Mouse (Mus musculus) limb, embryonic 13.5 days (tissue): ENCODE measurements at regions not wholly inside any gene's neighbourhood (a gene's known extent, or its start where the extent isn't known, plus 50 kb on each side); places are given as distances from the start of the nearest gene placed in this dataset.

Experiments used
- ATAC-seq: fragments of 200-750 bp; cut with Nextera tagmentation; 2 replicates; pipeline ENCODE4 v1.8.0; 2017; ENCODE audit warnings: low read depth, moderate number of reproducible peaks, moderate TSS enrichment; ENCODE audit not compliant: low FRiP score
- H3K27ac ChIP-seq: fragments of 300-500 bp; sonication (generic); 2 replicates; pipeline ENCODE4 v1.5.1; 2015; ENCODE audit warnings: inconsistent platforms, mild to moderate bottlenecking, moderate library complexity
- H3K27me3 ChIP-seq: fragments of 300-500 bp; sonication (generic); 2 replicates; pipeline ENCODE4 v1.6.1; 2015; ENCODE audit warnings: mild to moderate bottlenecking, inconsistent platforms
- H3K36me3 ChIP-seq: fragments of 300-500 bp; sonication (generic); 2 replicates; pipeline ENCODE4 v1.6.1; 2015; ENCODE audit warnings: inconsistent platforms, mild to moderate bottlenecking, moderate library complexity
- H3K4me1 ChIP-seq: fragments of 300-500 bp; sonication (generic); 2 replicates; pipeline ENCODE4 v1.6.1; 2015; ENCODE audit warnings: inconsistent platforms
- H3K4me2 ChIP-seq: fragments of 300-500 bp; sonication (generic); replicated peaks from 2 replicates; pipeline ENCODE4 v1.6.1; 2015; ENCODE audit warnings: inconsistent platforms, mild to moderate bottlenecking, moderate library complexity
- H3K4me3 ChIP-seq: fragments of 300-500 bp; sonication (generic); 2 replicates; pipeline ENCODE4 v1.5.1; 2015; ENCODE audit warnings: moderate library complexity, mild to moderate bottlenecking, inconsistent platforms
- H3K9ac ChIP-seq: fragments of 300-500 bp; sonication (generic); 2 replicates; pipeline ENCODE4 v1.6.1; 2015; ENCODE audit warnings: mild to moderate bottlenecking, inconsistent platforms
- H3K9me3 ChIP-seq: fragments of 300-500 bp; sonication (generic); 2 replicates; pipeline ENCODE4 v1.6.1; 2016; ENCODE audit warnings: inconsistent platforms
- WGBS: fragments of 180-500 bp; shearing (Covaris S2); methylation state at CpG from one replicate; pipeline ENCODE4 v1.1.7; 2015; 5-methylcytosine and 5-hydroxymethylcytosine counted together

- H3K4me1 ChIP-seq = no peaks in the 10 kb centered on the region
- no peak overlapping the region for H3K4me2 ChIP-seq
- H3K27ac ChIP-seq = no peak overlapping the region
- no peaks in the 10 kb centered on the region for H3K36me3 ChIP-seq
- no peak overlapping the region for H3K4me3 ChIP-seq
- no peak overlapping the region for H3K9ac ChIP-seq
- no peaks in the 10 kb centered on the region for H3K27me3 ChIP-seq
- H3K9me3 ChIP-seq = no peaks in the 10 kb centered on the region
- no peak for ATAC-seq
Observed at GRCm38 (mm10) chr13:107134125-107134524, 112.2 kb upstream of the Kif2a start.

GRCm38 (mm10) chr13:107126636-107127035, 104.7 kb upstream of the Kif2a start:
- ATAC-seq = no peak
- no peak overlapping the region for H3K27ac ChIP-seq
- no peak overlapping the region for H3K4me3 ChIP-seq
- H3K9me3 ChIP-seq = no peaks in the 10 kb centered on the region
- H3K27me3 ChIP-seq = no peaks in the 10 kb centered on the region
- H3K4me1 ChIP-seq = no peaks in the 10 kb centered on the region
- H3K4me2 ChIP-seq = no peak overlapping the region
- WGBS = 87% methylated on average over 7 of the region's 7 CpGs
- no peak overlapping the region for H3K9ac ChIP-seq
- H3K36me3 ChIP-seq = no peaks in the 10 kb centered on the region

- no peak overlapping the region for H3K9ac ChIP-seq
- no peak overlapping the region for H3K4me3 ChIP-seq
- H3K36me3 ChIP-seq = no peaks in the 10 kb centered on the region
- no peaks in the 10 kb centered on the region for H3K9me3 ChIP-seq
- no peaks in the 10 kb centered on the region for H3K4me1 ChIP-seq
- peak; percentile 48; the same call in 1 of the 2 replicates for ATAC-seq
- no peak overlapping the region for H3K27ac ChIP-seq
- H3K4me2 ChIP-seq = no peak overlapping the region
- no peaks in the 10 kb centered on the region for H3K27me3 ChIP-seq
- 50% methylated on average over 8 of the region's 8 CpGs for WGBS
Observed at GRCm38 (mm10) chr13:107124130-107124668, 102.3 kb upstream of the Kif2a start.

- H3K4me1 ChIP-seq = no peaks in the 10 kb centered on the region
- H3K4me2 ChIP-seq = no peak overlapping the region
- no peaks in the 10 kb centered on the region for H3K36me3 ChIP-seq
- 52% methylated on average over 22 of the region's 22 CpGs for WGBS
- peak; percentile 72; the same call in 1 of the 2 replicates for ATAC-seq
- no peaks in the 10 kb centered on the region for H3K9me3 ChIP-seq
- no peak overlapping the region for H3K27ac ChIP-seq
- no peaks in the 10 kb centered on the region for H3K27me3 ChIP-seq
- no peak overlapping the region for H3K4me3 ChIP-seq
- H3K9ac ChIP-seq = no peak overlapping the region
Observed at GRCm38 (mm10) chr13:107113949-107114690, 92.2 kb upstream of the Kif2a start.

GRCm38 (mm10) chr13:107108045-107108444, 86.1 kb upstream of the Kif2a start:
- Histone ChIP-seq H3K4me1 (no peaks in the 10 kb centered on the region), H3K9me3 (no peaks in the 10 kb centered on the region), H3K9ac (no peak overlapping the region), H3K4me3 (no peak overlapping the region), H3K27ac (no peak overlapping the region), H3K36me3 (no peaks in the 10 kb centered on the region), H3K4me2 (no peak overlapping the region), H3K27me3 (no peaks in the 10 kb centered on the region)
- 92% methylated on average over 5 of the region's 5 CpGs for WGBS
- ATAC-seq = no peak

GRCm38 (mm10) chr13:107107572-107107971, 85.6 kb upstream of the Kif2a start:
- ATAC-seq = no peak
- Histone ChIP-seq H3K27me3 (no peaks in the 10 kb centered on the region), H3K4me3 (no peak overlapping the region), H3K4me1 (no peaks in the 10 kb centered on the region), H3K4me2 (no peak overlapping the region), H3K36me3 (no peaks in the 10 kb centered on the region), H3K27ac (no peak overlapping the region), H3K9ac (no peak overlapping the region), H3K9me3 (no peaks in the 10 kb centered on the region)
- 69% methylated on average over 9 of the region's 9 CpGs for WGBS

GRCm38 (mm10) chr13:107105510-107105909, 83.6 kb upstream of the Kif2a start:
- Histone ChIP-seq H3K4me3 (no peak overlapping the region), H3K4me2 (no peak overlapping the region), H3K9ac (no peak overlapping the region), H3K36me3 (no peaks in the 10 kb centered on the region), H3K27me3 (no peaks in the 10 kb centered on the region), H3K4me1 (no peaks in the 10 kb centered on the region), H3K9me3 (no peaks in the 10 kb centered on the region), H3K27ac (no peak overlapping the region)
- ATAC-seq = no peak
- 56% methylated on average over 1 of the region's 1 CpGs for WGBS

GRCm38 (mm10) chr13:107101598-107101997, 79.7 kb upstream of the Kif2a start:
- ATAC-seq = peak; percentile 49; the same call in 1 of the 2 replicates

GRCm38 (mm10) chr13:107100852-107101325, 79.0 kb upstream of the Kif2a start:
- Histone ChIP-seq H3K4me1 (peaks cover under 1% of the 10 kb centered on the region), H3K4me2 (no peak overlapping the region), H3K27me3 (no peaks in the 10 kb centered on the region), H3K27ac (no peak overlapping the region), H3K9ac (no peak overlapping the region), H3K9me3 (no peaks in the 10 kb centered on the region), H3K4me3 (no peak overlapping the region), H3K36me3 (no peaks in the 10 kb centered on the region)
- 73% methylated on average over 6 of the region's 6 CpGs for WGBS
- ATAC-seq = 0 out of 2 replicates have a peak, but pooled peaks have one; percentile 20

More at GRCm38 (mm10) chr13:107101598-107101997, 79.7 kb upstream of the Kif2a start:
- no peaks in the 10 kb centered on the region for H3K27me3 ChIP-seq
- H3K9ac ChIP-seq = no peak overlapping the region
- H3K4me2 ChIP-seq = 0 out of 2 replicates have a peak overlapping the region, but pooled peaks have one; percentile 29
- H3K36me3 ChIP-seq = no peaks in the 10 kb centered on the region
- no peak overlapping the region for H3K27ac ChIP-seq
- H3K4me3 ChIP-seq = no peak overlapping the region
- WGBS = 24% methylated on average over 13 of the region's 13 CpGs
- H3K4me1 ChIP-seq = no peaks in the 10 kb centered on the region
- no peaks in the 10 kb centered on the region for H3K9me3 ChIP-seq

- no peak overlapping the region for H3K9ac ChIP-seq
- H3K4me3 ChIP-seq = no peak overlapping the region
- H3K36me3 ChIP-seq = no peaks in the 10 kb centered on the region
- no peaks in the 10 kb centered on the region for H3K27me3 ChIP-seq
- H3K27ac ChIP-seq = no peak overlapping the region
- H3K4me1 ChIP-seq = peaks cover 8% of the 10 kb centered on the region
- H3K9me3 ChIP-seq = no peaks in the 10 kb centered on the region
- no peak overlapping the region for H3K4me2 ChIP-seq
- ATAC-seq = no peak
- 69% methylated on average over 3 of the region's 3 CpGs for WGBS
Observed at GRCm38 (mm10) chr13:107100116-107100515, 78.2 kb upstream of the Kif2a start.

GRCm38 (mm10) chr13:107097005-107097404, 75.1 kb upstream of the Kif2a start:
- H3K4me1 ChIP-seq = peaks cover 25% of the 10 kb centered on the region
- H3K4me3 ChIP-seq = no peak overlapping the region
- no peaks in the 10 kb centered on the region for H3K27me3 ChIP-seq
- H3K9me3 ChIP-seq = no peaks in the 10 kb centered on the region
- no peak for ATAC-seq
- H3K27ac ChIP-seq = no peak overlapping the region
- H3K36me3 ChIP-seq = no peaks in the 10 kb centered on the region
- H3K4me2 ChIP-seq = no peak overlapping the region
- no peak overlapping the region for H3K9ac ChIP-seq
- 87% methylated on average over 4 of the region's 4 CpGs for WGBS

GRCm38 (mm10) chr13:107094976-107095716, 73.2 kb upstream of the Kif2a start:
- Histone ChIP-seq H3K4me1 (peaks cover 25% of the 10 kb centered on the region), H3K9ac (no peak overlapping the region), H3K27ac (peak overlapping the region; percentile 48; the same call in 1 of the 2 replicates), H3K4me3 (no peak overlapping the region), H3K4me2 (peak overlapping the region; percentile 39), H3K27me3 (no peaks in the 10 kb centered on the region), H3K36me3 (no peaks in the 10 kb centered on the region), H3K9me3 (no peaks in the 10 kb centered on the region)
- WGBS = 55% methylated on average over 11 of the region's 11 CpGs
- peak; percentile 70; the same call in 1 of the 2 replicates for ATAC-seq
